Mouse (Mus musculus) kidney, adult 2 months (tissue): ENCODE data around the gene Gm11541.

Experiments
- CTCF ChIP-seq: fragments of 200-500 bp; conservative IDR thresholded peaks from 2 replicates; pipeline ENCODE4 v1.5.1; 2011; ENCODE audit warnings: low read depth, mild to moderate bottlenecking, control low read depth, low read length, moderate library complexity, mixed read lengths; ENCODE audit not compliant: insufficient read depth, insufficient read length
- POLR2A ChIP-seq: fragments of 200-500 bp; IDR thresholded peaks from one replicate; pipeline ENCODE4 v1.6.1; 2011; ENCODE audit warnings: low read depth, low read length, control low read depth

DNA sequence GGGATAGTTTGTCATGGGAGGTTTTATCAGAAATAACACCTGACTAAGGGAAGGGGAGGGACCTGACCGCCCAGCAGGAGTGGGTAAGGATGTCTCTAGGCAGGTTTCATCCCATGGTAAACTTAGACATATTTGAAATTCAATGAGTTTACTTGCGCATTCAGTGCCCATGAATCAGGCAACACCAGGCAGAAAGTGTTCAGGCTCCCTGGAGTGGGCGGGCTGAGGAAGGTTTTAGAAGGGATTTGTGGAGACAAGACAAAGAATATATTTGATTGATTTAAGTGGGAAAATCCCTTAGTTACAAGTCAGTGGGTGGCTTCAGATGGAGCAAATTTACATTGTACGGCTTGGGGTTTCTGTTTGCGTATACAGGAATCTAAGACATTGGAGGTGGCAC is 11.3 kb upstream of the Gm11541 start:
- TF ChIP-seq CTCF (no peak), POLR2A (no peak)
